Mouse (Mus musculus) MEL (cell line): ENCODE results near the gene Otos. TPM values are rescaled to one million over a fixed set of nuclear protein-coding genes. Genes with fewer than 3 reads are reported as not detected.

Experiments used
- DNase-seq: peaks from one replicate; pipeline ENCODE4 v3.0.0; 2011; ENCODE audit warnings: low read depth, low spot score
- H3K27ac ChIP-seq: 2 replicates; pipeline ENCODE4 v1.5.1; 2012; ENCODE audit warnings: low read depth, mild to moderate bottlenecking, control low read depth, low read length, moderate library complexity; ENCODE audit not compliant: control insufficient read depth
- H3K27me3 ChIP-seq, 2 experiments: fragments of 150-350 bp in 1 of 2; sonication (generic) in 1 of 2; 2 replicates each; pipeline ENCODE4 v1.6.1; 2012; ENCODE audit warnings: low read length in 2 of 2, mild to moderate bottlenecking in 2 of 2, improper control_type of control experiment in 1 of 2, moderate library complexity in 1 of 2; ENCODE audit not compliant: insufficient read depth in 2 of 2, control insufficient read depth in 1 of 2
- H3K36me3 ChIP-seq, 2 experiments: 2 replicates each; pipeline ENCODE4 v1.6.1; 2012 to 2014; ENCODE audit warnings: low read length in 2 of 2, improper control_type of control experiment in 1 of 2, inconsistent platforms in 1 of 2, mild to moderate bottlenecking in 1 of 2; ENCODE audit not compliant: insufficient read depth in 2 of 2, control insufficient read depth in 1 of 2
- H3K4me1 ChIP-seq, 2 experiments: fragments of 150-350 bp in 1 of 2; sonication (generic) in 1 of 2; 2 replicates each; pipeline ENCODE4 v1.6.1; 2012; ENCODE audit warnings: low read length in 2 of 2, improper control_type of control experiment in 1 of 2, mild to moderate bottlenecking in 1 of 2; ENCODE audit not compliant: insufficient read depth in 2 of 2, control insufficient read depth in 1 of 2
- H3K4me3 ChIP-seq, 2 experiments: fragments of 150-350 bp in 1 of 2; sonication (generic) in 1 of 2; 2 replicates each; pipeline ENCODE4 v1.5.1; 2012; ENCODE audit warnings: low read depth in 2 of 2, low read length in 2 of 2, mild to moderate bottlenecking in 2 of 2, moderate library complexity in 2 of 2, control low read depth in 1 of 2, improper control_type of control experiment in 1 of 2; ENCODE audit not compliant: control insufficient read depth in 1 of 2, insufficient read depth in 1 of 2
- H3K79me2 ChIP-seq: 2 replicates; pipeline ENCODE4 v1.6.1; 2012; ENCODE audit warnings: mild to moderate bottlenecking, low read length, moderate library complexity; ENCODE audit not compliant: control insufficient read depth, poor library complexity, insufficient read depth
- H3K9ac ChIP-seq: 2 replicates; pipeline ENCODE4 v1.6.1; 2012; ENCODE audit warnings: low read depth, mild to moderate bottlenecking, control low read depth, low read length, moderate library complexity; ENCODE audit not compliant: control insufficient read depth, poor library complexity, severe bottlenecking
- H3K9me3 ChIP-seq: fragments of 150-350 bp; sonication (generic); replicated peaks from 2 replicates; pipeline ENCODE4 v1.6.1; 2012; ENCODE audit warnings: mild to moderate bottlenecking, low read length, improper control_type of control experiment, moderate library complexity; ENCODE audit not compliant: insufficient read depth
- BHLHE40 ChIP-seq: IDR thresholded peaks from 2 replicates; pipeline ENCODE4 v1.6.1; 2012; ENCODE audit warnings: low read depth, mild to moderate bottlenecking, inconsistent platforms, low read length, improper control_type of control experiment, borderline replicate concordance
- CHD1 ChIP-seq: IDR thresholded peaks from 2 replicates; pipeline ENCODE4 v1.6.1; 2012; ENCODE audit warnings: low read depth, mild to moderate bottlenecking, inconsistent platforms, low read length, improper control_type of control experiment
- CHD2 ChIP-seq: IDR thresholded peaks from 2 replicates; pipeline ENCODE4 v1.6.1; 2011; ENCODE audit warnings: low read length, improper control_type of control experiment
- E2F4 ChIP-seq: IDR thresholded peaks from 2 replicates; pipeline ENCODE4 v1.6.1; 2011; ENCODE audit warnings: low read depth, low read length, improper control_type of control experiment, borderline replicate concordance
- ELF1 ChIP-seq: IDR thresholded peaks from 2 replicates; pipeline ENCODE4 v1.6.1; 2014; ENCODE audit warnings: low read depth, mild to moderate bottlenecking, inconsistent platforms, low read length, improper control_type of control experiment, moderate library complexity
- EP300 ChIP-seq, 2 experiments: IDR thresholded peaks; 2 replicates each; pipeline ENCODE4 v1.6.1; 2011; ENCODE audit warnings: improper control_type of control experiment in 2 of 2, low read length in 2 of 2, low read depth in 1 of 2, mild to moderate bottlenecking in 1 of 2
- ETS1 ChIP-seq: IDR thresholded peaks from 2 replicates; pipeline ENCODE4 v1.6.1; 2012; ENCODE audit warnings: low read depth, mild to moderate bottlenecking, inconsistent platforms, low read length, improper control_type of control experiment, moderate library complexity
- GABPA ChIP-seq: IDR thresholded peaks from 2 replicates; pipeline ENCODE4 v1.6.1; 2012; ENCODE audit warnings: low read depth, mild to moderate bottlenecking, inconsistent platforms, low read length, improper control_type of control experiment, moderate library complexity
- GATA1 ChIP-seq: IDR thresholded peaks from 2 replicates; pipeline ENCODE4 v1.6.1; 2011; ENCODE audit warnings: low read depth, low read length, improper control_type of control experiment
- HCFC1 ChIP-seq: IDR thresholded peaks from 2 replicates; pipeline ENCODE4 v1.6.1; 2012; ENCODE audit warnings: low read depth, mild to moderate bottlenecking, inconsistent platforms, low read length, improper control_type of control experiment, moderate library complexity
- JUND ChIP-seq: IDR thresholded peaks from 2 replicates; pipeline ENCODE4 v1.6.1; 2011; ENCODE audit warnings: low read depth, mild to moderate bottlenecking, improper control_type of control experiment, low read length
- KAT2A ChIP-seq: conservative IDR thresholded peaks from 2 replicates; pipeline ENCODE4 v1.6.1; 2012; ENCODE audit warnings: low read depth, low read length, improper control_type of control experiment, inconsistent platforms
- MAFK ChIP-seq: IDR thresholded peaks from 2 replicates; pipeline ENCODE4 v1.6.1; 2011; ENCODE audit warnings: low read depth, mild to moderate bottlenecking, low read length, improper control_type of control experiment, borderline replicate concordance
- MAX ChIP-seq: IDR thresholded peaks from 2 replicates; pipeline ENCODE4 v1.6.1; 2011; ENCODE audit warnings: low read length, improper control_type of control experiment
- MEF2A ChIP-seq: IDR thresholded peaks from 2 replicates; pipeline ENCODE4 v1.6.1; 2014; ENCODE audit warnings: low read depth, mild to moderate bottlenecking, inconsistent platforms, low read length, improper control_type of control experiment; ENCODE audit not compliant: poor library complexity, insufficient replicate concordance, severe bottlenecking; ENCODE audit errors: extremely low read depth
- MXI1 ChIP-seq: IDR thresholded peaks from 2 replicates; pipeline ENCODE4 v1.6.1; 2011; ENCODE audit warnings: mild to moderate bottlenecking, low read depth, low read length, improper control_type of control experiment
- MYB ChIP-seq: IDR thresholded peaks from 2 replicates; pipeline ENCODE4 v1.6.1; 2011; ENCODE audit warnings: mild to moderate bottlenecking, low read depth, low read length, improper control_type of control experiment
- MYC ChIP-seq: IDR thresholded peaks from 2 replicates; pipeline ENCODE4 v1.6.1; 2011; ENCODE audit warnings: low read depth, mild to moderate bottlenecking, low read length, improper control_type of control experiment, moderate library complexity
- NELFE ChIP-seq: IDR thresholded peaks from 2 replicates; pipeline ENCODE4 v1.6.1; 2011; ENCODE audit warnings: low read depth, low read length, improper control_type of control experiment
- NRF1 ChIP-seq: IDR thresholded peaks from 2 replicates; pipeline ENCODE4 v1.6.1; 2014; ENCODE audit warnings: low read depth, mild to moderate bottlenecking, inconsistent platforms, low read length, improper control_type of control experiment, moderate library complexity; ENCODE audit not compliant: poor library complexity, insufficient read depth, severe bottlenecking
- POLR2A ChIP-seq, 2 experiments: IDR thresholded peaks; 2 replicates each; pipeline ENCODE4 v1.6.1; 2011 to 2012; ENCODE audit warnings: low read length in 2 of 2, mild to moderate bottlenecking in 2 of 2, control low read depth in 1 of 2, improper control_type of control experiment in 1 of 2, low read depth in 1 of 2, moderate library complexity in 1 of 2; ENCODE audit not compliant: control insufficient read depth in 1 of 2, insufficient read depth in 1 of 2, poor library complexity in 1 of 2
- POLR2AphosphoS2 ChIP-seq: IDR thresholded peaks from 2 replicates; pipeline ENCODE4 v1.6.1; 2011; ENCODE audit warnings: low read length, improper control_type of control experiment
- POLR2AphosphoS5 ChIP-seq: IDR thresholded peaks from 2 replicates; pipeline ENCODE4 v1.6.1; 2012; ENCODE audit warnings: low read depth, borderline replicate concordance, mild to moderate bottlenecking, inconsistent platforms, low read length, moderate library complexity, mixed read lengths
- RAD21 ChIP-seq: IDR thresholded peaks from 2 replicates; pipeline ENCODE4 v1.6.1; 2011; ENCODE audit warnings: mild to moderate bottlenecking, low read depth, low read length, improper control_type of control experiment
- RCOR1 ChIP-seq: IDR thresholded peaks from 2 replicates; pipeline ENCODE4 v1.6.1; 2012; ENCODE audit warnings: low read depth, mild to moderate bottlenecking, inconsistent platforms, low read length, improper control_type of control experiment
- SIN3A ChIP-seq: IDR thresholded peaks from 2 replicates; pipeline ENCODE4 v1.6.1; 2012; ENCODE audit warnings: low read length, improper control_type of control experiment, inconsistent platforms
- SMC3 ChIP-seq: IDR thresholded peaks from 2 replicates; pipeline ENCODE4 v1.6.1; 2011; ENCODE audit warnings: low read depth, low read length, improper control_type of control experiment
- TAL1 ChIP-seq: IDR thresholded peaks from 2 replicates; pipeline ENCODE4 v1.6.1; 2012; ENCODE audit warnings: mild to moderate bottlenecking, inconsistent platforms, low read length, moderate library complexity, mixed read lengths
- TBP ChIP-seq: IDR thresholded peaks from 2 replicates; pipeline ENCODE4 v1.8.0; 2011; ENCODE audit warnings: low read depth, low read length, improper control_type of control experiment
- TCF12 ChIP-seq: IDR thresholded peaks from 2 replicates; pipeline ENCODE4 v1.6.1; 2014; ENCODE audit warnings: low read depth, mild to moderate bottlenecking, inconsistent platforms, low read length, improper control_type of control experiment, moderate library complexity
- UBTF ChIP-seq: IDR thresholded peaks from 2 replicates; pipeline ENCODE4 v1.6.1; 2012; ENCODE audit warnings: low read depth, mild to moderate bottlenecking, inconsistent platforms, low read length, improper control_type of control experiment, moderate library complexity, borderline replicate concordance; ENCODE audit not compliant: insufficient read depth
- USF1 ChIP-seq: IDR thresholded peaks from 2 replicates; pipeline ENCODE4 v1.6.1; 2014; ENCODE audit warnings: low read depth, mild to moderate bottlenecking, inconsistent platforms, low read length, improper control_type of control experiment, moderate library complexity
- USF2 ChIP-seq, 2 experiments: IDR thresholded peaks; 2 replicates each; pipeline ENCODE4 v1.6.1; 2011 to 2012; ENCODE audit warnings: improper control_type of control experiment in 2 of 2, low read length in 2 of 2, borderline replicate concordance in 1 of 2, inconsistent platforms in 1 of 2, low read depth in 1 of 2, mild to moderate bottlenecking in 1 of 2; ENCODE audit not compliant: insufficient read depth in 1 of 2
- ZC3H11A ChIP-seq: IDR thresholded peaks from 2 replicates; pipeline ENCODE4 v1.6.1; 2012; ENCODE audit warnings: low read depth, mild to moderate bottlenecking, inconsistent platforms, low read length, improper control_type of control experiment
- ZKSCAN1 ChIP-seq: IDR thresholded peaks from 2 replicates; pipeline ENCODE4 v1.6.1; 2012; ENCODE audit warnings: low read depth, mild to moderate bottlenecking, inconsistent platforms, low read length, improper control_type of control experiment, moderate library complexity
- ZMIZ1 ChIP-seq: IDR thresholded peaks from 2 replicates; pipeline ENCODE4 v1.6.1; 2012; ENCODE audit warnings: low read depth, mild to moderate bottlenecking, inconsistent platforms, low read length, improper control_type of control experiment, moderate library complexity
- ZNF384 ChIP-seq: IDR thresholded peaks from 2 replicates; pipeline ENCODE4 v1.6.1; 2012; ENCODE audit warnings: low read depth, mild to moderate bottlenecking, inconsistent platforms, low read length, improper control_type of control experiment
- polyA plus RNA-seq, 2 experiments: library from polyadenylated mRNA; stranded (reverse) in 1 of 2; unstranded in 1 of 2; fragments of >175 nt in 1 of 2; fragments of >200 nt in 1 of 2; gene quantifications; 2 replicates each; pipeline versions ENCODE4 v1.2.1 to v1.2.4; 2012; ENCODE audit warnings: low replicate concordance in 2 of 2, low read depth in 1 of 2; ENCODE audit not compliant: insufficient read length in 2 of 2, insufficient read depth in 1 of 2, missing spikeins in 1 of 2
- total RNA-seq: library from RNA; depleted of rRNA; stranded (reverse); fragments of 300-350 nt; gene quantifications from 2 replicates; pipeline ENCODE4 v1.2.3, GENCODE M21; 2012

Gene Otos
- total and polyA plus RNA-seq, 3 experiments: 1.2 to 6.3 TPM; not detected in 1

DNA sequence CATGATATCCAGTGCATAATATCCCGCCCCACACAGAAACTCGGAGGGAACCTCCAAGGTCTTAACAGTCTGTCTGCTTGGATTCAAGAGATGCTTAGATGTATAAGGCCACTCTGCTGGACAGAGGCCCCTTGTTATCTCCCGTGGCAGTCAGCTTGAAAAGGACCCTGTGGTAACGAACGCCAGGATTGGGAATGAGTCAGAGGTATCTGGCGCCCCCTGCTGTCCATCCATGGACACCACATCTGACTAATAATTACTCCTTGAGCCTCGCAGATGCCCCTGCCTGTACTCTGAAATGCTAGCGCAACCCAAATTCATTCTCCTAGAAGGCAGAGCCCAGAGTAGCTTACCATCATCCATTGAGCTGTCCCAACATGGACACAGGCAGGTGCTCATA lies 889 bp downstream of the Otos start:
- Histone ChIP-seq H3K4me1 (peaks cover 3 to 7% of the 10 kb centered on the region in 2 experiments), H3K36me3 (peaks cover 0 to 7% of the 10 kb centered on the region in 2 experiments; a peak in 2 of 4 replicates), H3K27ac (peak overlapping the region; percentile 84), H3K27me3 (no peaks in the 10 kb centered on the region), H3K79me2 (no peaks in the 10 kb centered on the region; the same call in 1 of the 2 replicates), H3K9me3 (no peaks in the 10 kb centered on the region), H3K9ac (peak overlapping the region; percentile 65), H3K4me3 (peak overlapping the region; percentile 53 to 64)
- DNase-seq: peak; percentile 93
- TF ChIP-seq HCFC1: peak; percentile 44; the same call in 1 of the 2 replicates
- no peak for TF ChIP-seq MAFK
- no peak for TF ChIP-seq UBTF
- TF ChIP-seq EP300 (IDR thresholded peaks at IDR 0.05; ENCODE audit: low read depth in 1 of 2, low read length in 2 of 2): peak; percentile 49 to 61; a peak in 3 of 4 replicates
- TF ChIP-seq GATA1: peak; percentile 38
- TF ChIP-seq ZKSCAN1: no peak
- TF ChIP-seq CHD2: no peak
- TF ChIP-seq RCOR1: no peak
- TF ChIP-seq POLR2A (IDR thresholded peaks at IDR 0.05; ENCODE audit: control insufficient read depth in 1 of 2, insufficient read depth in 1 of 2, low read depth in 1 of 2, low read length in 2 of 2, poor library complexity in 1 of 2): no peak
- 0 out of 2 replicates have a peak, but pooled peaks have one; percentile 29 for TF ChIP-seq TCF12
- TF ChIP-seq NELFE: no peak; the same call in 1 of the 2 replicates
- 0 out of 2 replicates have a peak, but pooled peaks have one; percentile 31 for TF ChIP-seq MAX
- TF ChIP-seq MYB: no peak; the same call in 1 of the 2 replicates
- TF ChIP-seq CHD1: peak; percentile 75; the same call in 1 of the 2 replicates
- peak; percentile 63 for TF ChIP-seq MXI1
- TF ChIP-seq TAL1: peak; percentile 44
- TF ChIP-seq E2F4: no peak
- no peak for TF ChIP-seq POLR2AphosphoS5
- no peak for TF ChIP-seq POLR2AphosphoS2
- TF ChIP-seq NRF1: 0 out of 2 replicates have a peak, but pooled peaks have one; percentile 2
- TF ChIP-seq KAT2A: no peak
- TF ChIP-seq USF2 (IDR thresholded peaks at IDR 0.05; ENCODE audit: borderline replicate concordance in 1 of 2, insufficient read depth in 1 of 2, low read depth in 1 of 2, low read length in 2 of 2): no peak
- peak; percentile 33; the same call in 1 of the 2 replicates for TF ChIP-seq ZC3H11A
- no peak for TF ChIP-seq ZNF384
- peak; percentile 74 for TF ChIP-seq RAD21
- TF ChIP-seq JUND: peak; percentile 87
- TF ChIP-seq ZMIZ1: no peak
- TF ChIP-seq MYC: peak; percentile 75
- 0 out of 2 replicates have a peak, but pooled peaks have one; percentile 7 for TF ChIP-seq ETS1
- no peak for TF ChIP-seq GABPA
- peak; percentile 71 for TF ChIP-seq SMC3
- TF ChIP-seq SIN3A: peak; percentile 65
- no peak for TF ChIP-seq MEF2A
- 0 out of 2 replicates have a peak, but pooled peaks have one; percentile 28 for TF ChIP-seq USF1
- no peak for TF ChIP-seq TBP
- no peak for TF ChIP-seq BHLHE40
- no peak for TF ChIP-seq ELF1
